Mouse (Mus musculus): Measurements from ENCODE around the gene Syngap1.
A peak's percentile ranks its signal among the peaks of the same experiment; 100 is the strongest.

The Syngap1 gene

GRCm38 (mm10) chr17:26936453-26936852 is 4.6 kb upstream of the Syngap1 start:
- no peak for DNase-seq (ENCODE audit: low read depth, low spot score)

GRCm38 (mm10) chr17:26936921-26937695 is 3.9 kb upstream of the Syngap1 start:
- DNase-seq (ENCODE audit: low read depth, low spot score), result no peak

DNA sequence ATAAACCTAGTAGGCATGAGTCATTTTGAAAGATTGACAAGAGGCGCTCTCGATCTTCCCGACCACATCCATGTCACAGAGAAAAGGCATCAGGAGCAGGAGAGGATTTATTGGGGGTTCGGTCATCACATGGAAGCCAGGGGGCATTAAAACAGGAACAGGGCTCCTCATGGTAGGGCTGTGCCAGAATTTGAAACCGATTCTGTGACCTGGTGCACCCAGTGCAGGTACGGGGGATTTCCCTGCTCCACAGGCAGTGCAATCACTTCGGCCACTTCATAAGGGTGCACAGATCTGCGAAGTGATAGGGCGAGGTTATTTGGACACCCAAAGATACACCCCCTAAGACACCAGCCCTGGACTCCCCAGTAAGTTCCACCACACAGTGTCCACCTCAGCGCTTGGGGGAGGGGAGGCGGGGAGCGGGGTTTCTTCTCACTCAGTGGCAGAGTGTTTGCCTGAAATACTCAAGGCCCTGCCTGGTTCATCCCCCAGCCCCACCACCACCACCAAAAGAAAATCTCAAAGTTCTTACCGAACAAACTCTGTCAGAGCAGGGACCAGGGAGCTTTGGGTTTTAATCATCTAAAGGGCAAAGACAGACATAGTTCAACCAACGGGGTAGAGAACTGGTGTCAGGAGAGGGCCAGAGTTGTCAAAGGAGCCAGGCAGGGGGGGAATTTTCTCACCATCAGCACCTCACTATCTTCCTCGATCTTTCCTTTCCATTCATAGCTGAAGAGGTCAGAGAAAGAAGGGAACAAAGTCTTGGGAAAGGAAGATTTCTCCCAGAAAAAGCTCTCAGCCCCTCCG is 3.0 kb upstream of the Syngap1 start:
- no peak for DNase-seq (ENCODE audit: low read depth, low spot score)

DNA sequence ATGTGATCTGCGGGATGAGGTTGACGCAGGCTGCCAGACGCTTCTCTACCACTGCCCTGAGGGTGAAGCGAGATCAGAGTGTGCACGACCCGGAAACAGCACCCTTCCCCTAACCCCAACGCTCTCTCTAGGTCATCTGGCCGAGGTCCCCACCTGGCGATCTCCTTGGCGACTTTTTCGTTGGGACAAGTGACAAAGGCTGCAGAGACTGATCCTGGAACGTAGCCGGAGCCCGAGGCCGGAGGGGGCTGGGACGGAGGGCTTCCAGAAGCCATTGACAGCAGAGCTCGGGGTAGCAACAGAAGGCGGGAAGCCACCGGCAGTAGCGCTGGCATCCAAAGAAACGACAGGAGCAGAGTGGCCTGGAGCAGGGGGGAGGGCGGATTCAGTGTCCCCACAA is 2.3 kb upstream of the Syngap1 start:
- no peak for DNase-seq (ENCODE audit: low read depth, low spot score)

DNA sequence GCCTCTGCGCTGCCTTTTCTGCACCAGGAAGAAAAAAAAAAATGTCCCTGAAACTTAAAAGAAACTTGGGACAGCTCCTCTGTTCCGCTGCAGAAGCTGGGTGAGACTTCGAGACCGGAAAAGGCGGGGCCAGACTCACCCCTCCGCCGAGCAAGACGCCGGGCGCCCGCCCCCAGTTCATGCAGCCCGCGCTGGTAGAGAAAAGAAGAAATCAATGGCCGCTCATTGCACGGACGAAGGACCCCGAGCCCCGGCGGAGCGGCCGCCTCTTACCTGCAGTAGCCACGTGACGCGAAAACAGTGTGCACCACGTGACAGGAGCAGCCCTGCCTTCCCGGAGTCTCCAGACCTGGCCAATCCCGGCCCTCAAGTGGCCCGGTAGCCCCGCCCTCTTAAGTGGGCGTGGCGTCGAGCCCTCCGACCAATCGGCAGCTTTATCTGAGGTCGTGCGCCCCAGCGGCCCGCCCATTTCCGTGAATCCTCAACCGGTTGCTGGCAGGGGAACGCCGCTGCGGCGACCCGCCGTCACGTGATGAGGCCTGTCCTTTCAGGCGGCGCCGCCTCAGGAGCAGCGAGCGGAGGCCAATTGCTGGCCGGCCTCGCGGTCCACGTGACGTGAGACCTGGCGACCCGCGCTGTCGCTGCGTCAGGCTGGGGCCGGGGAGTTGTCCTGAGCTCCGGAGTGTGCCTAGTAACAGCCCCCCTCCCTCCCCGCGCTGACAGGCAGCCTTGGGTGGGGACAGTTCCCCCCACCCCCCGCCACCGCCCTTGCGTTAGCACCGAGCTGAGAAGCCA is 1.7 kb upstream of the Syngap1 start, which contains the start of gene Cuta:
Gene Cuta, minus strand, starts transcription at position 392 of the 795 bp plus-strand sequence.
- peak; percentile 100 for DNase-seq (ENCODE audit: low read depth, low spot score)

- DNase-seq (ENCODE audit: low read depth, low spot score), result no peak
These were observed 1.1 kb upstream of the Syngap1 start for GRCm38 (mm10) chr17:26939973-26940300.

DNA sequence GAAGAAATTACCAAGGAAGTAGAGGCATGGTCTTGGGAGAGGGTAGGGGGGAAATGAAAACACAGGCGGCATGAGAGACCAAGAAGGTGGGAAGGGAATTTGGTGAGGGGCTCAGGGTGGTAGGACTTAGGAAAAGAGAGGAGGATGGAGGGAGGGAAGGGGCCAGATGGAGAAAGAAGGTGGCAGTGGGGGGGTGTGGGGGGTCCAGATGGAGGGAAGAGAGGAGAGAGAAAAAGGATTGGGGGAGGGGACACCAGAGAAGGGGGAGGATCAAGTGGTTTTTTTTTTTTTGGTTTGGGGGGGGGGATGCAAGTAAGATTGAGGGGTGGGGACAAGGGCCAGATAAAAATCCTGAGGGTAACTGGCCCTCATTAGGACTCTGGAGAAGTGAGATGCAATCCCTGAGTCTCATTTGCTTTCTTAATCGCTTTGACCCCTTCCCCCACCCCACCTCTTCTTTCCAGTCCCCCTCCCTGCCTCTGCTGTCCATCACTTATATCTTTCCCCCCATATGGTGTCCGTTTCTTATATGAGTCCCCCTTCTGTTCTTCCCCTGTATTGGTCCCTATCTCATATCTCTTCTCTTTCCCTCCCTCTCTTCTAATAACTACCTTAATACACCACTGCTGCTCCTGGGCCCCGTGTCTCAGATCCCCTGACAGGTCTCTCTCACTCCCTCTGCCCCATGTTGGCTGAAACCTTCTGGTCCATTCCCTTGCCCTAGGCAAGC is 953 bp downstream of the Syngap1 start:
- DNase-seq (ENCODE audit: low read depth, low spot score), result no peak

- no peak for DNase-seq (ENCODE audit: low read depth, low spot score)
These were observed 4.9 kb downstream of the Syngap1 start for GRCm38 (mm10) chr17:26945824-26946495.

DNA sequence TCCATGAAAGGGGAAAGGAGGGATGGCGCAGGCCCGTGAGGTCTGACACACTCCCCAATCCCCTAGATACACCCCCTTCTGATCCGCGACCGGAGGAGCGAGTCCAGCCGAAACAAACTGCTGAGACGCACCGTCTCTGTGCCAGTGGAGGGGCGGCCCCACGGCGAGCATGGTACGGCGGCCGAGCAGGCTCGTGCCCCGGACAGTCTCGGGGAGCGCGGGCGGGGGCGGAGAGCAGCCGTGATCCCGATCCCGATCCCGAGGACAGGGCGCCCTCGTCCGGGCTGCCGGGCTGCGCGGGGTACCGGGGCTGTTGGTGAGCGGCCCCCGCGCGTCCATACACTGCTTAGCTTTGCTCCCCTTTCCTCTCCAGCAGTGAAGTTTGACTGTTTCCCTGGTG is 5.5 kb downstream of the Syngap1 start:
- DNase-seq (ENCODE audit: low read depth, low spot score), result peak; percentile 14

DNA sequence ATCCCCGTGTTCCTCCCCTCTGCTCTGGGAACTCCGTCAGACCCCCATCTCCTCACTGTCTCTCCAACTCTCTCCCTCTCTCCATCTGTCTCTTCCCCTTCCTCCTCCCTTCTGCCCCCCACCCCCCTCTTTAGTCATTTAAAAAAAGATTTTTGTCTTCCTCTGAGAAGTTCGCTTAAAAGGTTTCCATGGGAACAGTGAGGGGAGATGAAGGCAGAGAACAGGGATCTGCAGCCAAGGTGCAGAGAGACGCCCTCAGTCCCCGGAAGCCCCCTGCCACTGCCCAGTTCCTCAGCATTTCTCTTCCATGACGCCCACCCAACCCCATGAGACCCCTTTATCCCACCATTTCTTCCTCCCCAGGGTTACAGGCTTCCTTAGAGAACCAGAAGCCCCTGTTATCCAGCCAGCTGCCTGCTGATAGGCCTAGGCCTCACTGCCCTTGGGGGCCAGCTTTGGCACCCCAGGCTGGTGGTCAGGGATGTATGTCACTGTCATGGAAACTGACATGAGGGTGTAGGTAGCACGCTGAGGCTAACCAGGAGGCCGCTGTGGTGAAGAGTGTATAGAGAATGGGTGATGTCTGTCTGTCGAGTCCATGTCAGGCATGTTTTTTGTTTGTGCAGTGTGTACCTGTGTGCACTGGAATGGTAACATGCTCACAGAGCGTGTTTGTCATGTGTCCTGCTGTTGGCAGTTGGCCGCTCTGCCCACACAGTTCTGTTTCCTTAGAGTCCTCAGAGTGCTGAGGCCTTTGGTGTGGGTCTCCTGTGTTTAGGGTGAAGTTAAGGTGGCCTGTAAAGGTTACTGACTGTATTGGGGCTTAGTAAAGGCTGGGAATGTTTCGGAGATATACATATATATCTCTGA is 6.4 kb downstream of the Syngap1 start:
- no peak for DNase-seq (ENCODE audit: low read depth, low spot score)

DNA sequence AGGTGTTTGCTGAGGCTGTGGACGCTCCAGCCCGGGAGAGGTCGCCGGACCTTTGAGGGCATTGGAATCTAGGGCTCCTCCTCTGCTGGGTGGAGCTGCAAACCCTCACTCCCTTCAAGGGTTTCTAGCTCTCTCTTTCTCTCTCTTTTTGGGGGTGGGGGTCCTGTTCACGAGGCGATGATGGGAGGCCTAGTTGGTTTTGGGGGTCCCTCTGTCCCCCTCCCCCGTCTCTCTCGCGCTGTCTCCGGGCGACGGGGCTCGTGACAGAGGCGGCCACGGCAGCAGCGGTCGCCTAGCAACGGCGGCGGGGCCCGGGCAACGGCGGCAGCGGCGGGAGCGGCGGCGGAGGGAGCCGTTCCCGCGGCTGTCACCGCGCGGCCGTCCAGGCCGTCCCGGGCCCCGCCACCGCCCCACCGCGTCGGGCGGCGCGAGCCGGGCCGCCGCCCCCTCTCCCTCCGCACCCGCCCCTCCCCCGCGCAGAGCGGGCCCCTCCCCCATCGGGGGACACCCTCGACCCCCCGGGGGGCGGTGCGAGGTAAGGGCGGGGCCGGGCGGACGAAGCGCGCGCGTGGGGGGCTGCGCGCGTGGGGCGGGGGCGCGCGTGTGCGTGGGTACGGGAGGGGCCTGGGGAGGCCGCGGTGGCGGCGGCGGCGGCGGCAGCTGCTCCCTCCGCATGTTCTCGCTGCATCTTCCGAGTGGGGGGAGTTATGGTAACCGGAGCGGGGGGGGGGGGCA is 7.4 kb downstream of the Syngap1 start:
- peak; percentile 44 for DNase-seq (ENCODE audit: low read depth, low spot score)

GRCm38 (mm10) chr17:26949051-26949577 is 8.1 kb downstream of the Syngap1 start:
- peak; percentile 30 for DNase-seq (ENCODE audit: low read depth, low spot score)

DNA sequence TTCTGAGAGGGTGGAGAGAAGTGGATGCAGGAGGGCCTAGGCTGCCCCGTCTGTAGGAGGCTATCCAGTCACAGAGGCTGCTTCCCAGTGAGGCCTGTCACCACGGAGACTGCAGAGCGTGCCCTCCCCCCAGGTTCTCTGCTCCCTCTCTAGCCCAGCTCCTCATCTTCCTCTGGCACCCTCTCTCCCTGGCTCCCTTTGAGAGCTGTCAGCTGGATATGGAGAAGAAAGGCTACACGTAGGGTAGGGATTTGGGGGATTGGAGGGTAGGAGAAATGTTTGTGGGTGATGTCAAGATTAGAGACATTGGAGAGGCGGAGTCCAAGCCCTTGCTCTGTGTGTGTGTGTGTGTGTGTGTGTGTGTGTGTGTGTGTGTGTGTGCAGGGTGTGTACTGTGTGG is 8.8 kb downstream of the Syngap1 start:
- peak; percentile 14 for DNase-seq (ENCODE audit: low read depth, low spot score)

DNA sequence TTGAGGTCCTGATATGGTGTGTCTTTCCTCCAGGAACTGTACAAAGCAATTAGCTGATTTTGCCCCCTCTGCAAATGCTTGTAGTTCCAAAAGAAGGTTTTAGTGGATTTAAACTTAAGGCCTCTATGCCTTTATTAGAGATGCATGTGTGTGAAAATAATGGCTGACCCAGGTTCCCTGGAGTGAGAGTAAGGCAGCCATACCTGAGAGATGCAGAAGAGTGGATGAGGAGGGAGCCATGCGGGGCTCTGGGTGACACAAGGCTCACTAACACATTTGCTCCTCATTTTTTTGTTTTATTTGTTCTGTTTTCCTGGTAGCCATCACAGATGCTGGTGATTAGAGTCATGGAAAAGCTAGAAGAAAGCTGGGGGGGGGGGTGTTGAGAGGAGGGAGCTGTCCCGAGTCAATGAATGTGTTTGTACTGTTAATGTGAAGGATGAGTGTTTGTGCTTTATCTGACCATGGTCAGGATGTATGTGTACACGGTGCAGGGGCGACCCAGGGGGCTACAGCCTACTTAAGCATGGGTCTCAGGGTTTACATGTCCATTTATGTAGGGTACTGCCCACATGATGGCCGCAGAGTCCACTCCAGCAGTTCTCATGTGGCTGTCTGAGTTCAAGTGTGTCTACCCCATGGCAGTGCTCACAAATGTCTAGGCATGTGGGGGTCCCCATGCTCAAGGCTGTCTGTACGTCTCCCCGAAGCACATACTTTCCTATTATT is 9.7 kb downstream of the Syngap1 start:
- DNase-seq (ENCODE audit: low read depth, low spot score), result no peak

DNA sequence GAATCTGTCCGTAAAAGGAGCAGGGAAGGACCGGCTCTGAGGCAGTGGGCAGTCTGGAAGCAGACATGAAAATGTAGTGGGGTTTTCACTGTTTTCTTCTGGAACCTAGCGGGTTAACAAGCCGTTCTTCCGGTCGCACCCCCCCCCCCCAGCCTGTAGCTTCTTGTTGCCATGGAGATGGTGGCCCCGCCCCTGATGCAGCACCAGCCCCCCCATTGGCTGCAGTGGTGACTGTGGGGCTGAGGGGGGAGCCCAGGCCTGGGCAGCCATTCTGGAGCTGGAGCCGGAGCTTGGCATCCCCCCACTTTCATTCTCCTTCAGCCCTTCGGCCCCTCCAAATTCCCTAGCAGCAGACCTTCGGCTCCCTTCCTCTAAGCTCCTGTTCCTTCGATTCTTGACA is 10.4 kb downstream of the Syngap1 start:
- peak; percentile 74 for DNase-seq (ENCODE audit: low read depth, low spot score)

GRCm38 (mm10) chr17:26951952-26952877 is 11.2 kb downstream of the Syngap1 start:
- no peak for DNase-seq (ENCODE audit: low read depth, low spot score)

GRCm38 (mm10) chr17:26953201-26953600 is 12.1 kb downstream of the Syngap1 start:
- no peak for DNase-seq (ENCODE audit: low read depth, low spot score)

All from CD4-positive helper T cell, adult 2 months (primary cell).